Mouse (Mus musculus) neutrophil, adult 5-6 weeks (primary cell): ENCODE measurements around the gene Grid1. TPM values are rescaled to one million over a fixed set of nuclear protein-coding genes. Genes with fewer than 3 reads are reported as not detected.

Experiments used
- ATAC-seq: fragments of 151-379, 151-347 bp; 2 replicates; pipeline ENCODE4 v1.8.0; 2017; ENCODE audit warnings: mild to moderate bottlenecking, moderate TSS enrichment; ENCODE audit not compliant: insufficient number of reproducible peaks, poor library complexity, low FRiP score, severe bottlenecking; ENCODE audit errors: extremely low read depth
- total RNA-seq: library from RNA; stranded (forward); fragments of 200-1000 nt; gene quantifications from 2 replicates; pipeline ENCODE4 v1.2.3, GENCODE M21; 2017

Gene Grid1
- total RNA-seq, 1 experiment from 2014 or later = not detected

GRCm38 (mm10) chr14:35092646-35093045 lies 272.7 kb downstream of the Grid1 start:
- ATAC-seq = no peak

- no peak for ATAC-seq
Measured at GRCm38 (mm10) chr14:35093561-35094186, 273.8 kb downstream of the Grid1 start.

- ATAC-seq = no peak
Measured at GRCm38 (mm10) chr14:35095506-35096059, 275.7 kb downstream of the Grid1 start.

- ATAC-seq = no peak
Measured at GRCm38 (mm10) chr14:35096085-35096484, 276.2 kb downstream of the Grid1 start.

- no peak for ATAC-seq
Measured at GRCm38 (mm10) chr14:35097166-35097565, 277.3 kb downstream of the Grid1 start.

GRCm38 (mm10) chr14:35103639-35104210 lies 283.8 kb downstream of the Grid1 start:
- no peak for ATAC-seq

- no peak for ATAC-seq
Measured at GRCm38 (mm10) chr14:35107596-35107995, 287.7 kb downstream of the Grid1 start.

GRCm38 (mm10) chr14:35110928-35111327 lies 291.0 kb downstream of the Grid1 start:
- ATAC-seq = no peak

- ATAC-seq = no peak
Measured at GRCm38 (mm10) chr14:35112327-35113275, 292.7 kb downstream of the Grid1 start.

- no peak for ATAC-seq
Measured at GRCm38 (mm10) chr14:35113276-35113645, 293.4 kb downstream of the Grid1 start.

- ATAC-seq = no peak
Measured at GRCm38 (mm10) chr14:35115913-35116312, 296.0 kb downstream of the Grid1 start.

GRCm38 (mm10) chr14:35120089-35120488 lies 300.2 kb downstream of the Grid1 start:
- no peak for ATAC-seq

- no peak for ATAC-seq
Measured at GRCm38 (mm10) chr14:35120905-35121304, 301.0 kb downstream of the Grid1 start.

GRCm38 (mm10) chr14:35122111-35122510 lies 302.2 kb downstream of the Grid1 start:
- no peak for ATAC-seq

GRCm38 (mm10) chr14:35123260-35123875 lies 303.5 kb downstream of the Grid1 start:
- no peak for ATAC-seq

- ATAC-seq = no peak
Measured at GRCm38 (mm10) chr14:35127616-35128015, 307.7 kb downstream of the Grid1 start.

- ATAC-seq = no peak
Measured at GRCm38 (mm10) chr14:35135056-35135455, 315.1 kb downstream of the Grid1 start.

GRCm38 (mm10) chr14:35138069-35138468 lies 318.2 kb downstream of the Grid1 start:
- ATAC-seq = no peak

GRCm38 (mm10) chr14:35139824-35140223 lies 319.9 kb downstream of the Grid1 start:
- ATAC-seq = no peak
